Mouse (Mus musculus): Measurements from ENCODE around the gene Sptbn4. TPM values are rescaled to one million over a fixed set of nuclear protein-coding genes. Genes with fewer than 3 reads are reported as not detected.
A peak's percentile ranks its signal among the peaks of the same experiment; 100 is the strongest.

Gene Sptbn4
- polyA plus RNA-seq, 1 experiment from 2014 or later, result 0.27 TPM

GRCm38 (mm10) chr7:27486102-27486769, 38.8 kb upstream of the Sptbn4 start:
- peaks cover 5% of the 10 kb centered on the region; the same call in 1 of the 2 replicates for H3K36me3 ChIP-seq
- peaks cover 26% of the 10 kb centered on the region for H3K4me1 ChIP-seq
- no peaks in the 10 kb centered on the region for H3K27me3 ChIP-seq
- WGBS, result 4% methylated on average over 13 of the region's 13 CpGs
- H3K9me3 ChIP-seq, result no peaks in the 10 kb centered on the region
- peak overlapping the region; percentile 74 for H3K4me2 ChIP-seq (replicated peaks)
- peak overlapping the region; percentile 37; the same call in 1 of the 2 replicates for H3K27ac ChIP-seq
- peak overlapping the region; percentile 66 for H3K4me3 ChIP-seq
- ATAC-seq (ENCODE audit: insufficient number of reproducible peaks, insufficient read depth, low FRiP score, low TSS enrichment), result no peak
- no peak overlapping the region for H3K9ac ChIP-seq

DNA sequence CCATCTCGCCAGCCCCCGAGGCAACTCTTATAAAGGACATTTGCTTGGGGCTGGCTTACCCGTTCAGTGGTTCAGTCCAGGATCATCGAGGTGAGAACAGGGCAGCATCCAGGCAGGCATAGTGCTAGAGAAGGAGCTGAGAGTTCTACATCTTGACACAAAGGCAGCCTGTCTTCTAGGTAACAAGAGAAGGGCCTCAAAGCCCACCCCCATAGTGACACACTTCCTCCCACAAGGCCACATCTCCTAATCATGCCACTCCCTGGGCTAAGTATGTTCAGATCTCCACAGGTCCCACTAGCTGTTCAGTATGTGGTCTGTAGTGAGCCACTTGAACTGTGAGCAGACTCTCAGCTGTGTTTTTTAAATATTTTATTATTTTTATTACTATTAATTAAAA, 36.4 kb upstream of the Sptbn4 start:
- Histone ChIP-seq H3K4me3 (no peak overlapping the region), H3K4me1 (peaks cover 19% of the 10 kb centered on the region), H3K9ac (no peak overlapping the region), H3K27ac (no peak overlapping the region), H3K27me3 (no peaks in the 10 kb centered on the region), H3K4me2 (replicated peaks) (no peak overlapping the region), H3K9me3 (no peaks in the 10 kb centered on the region), H3K36me3 (no peaks in the 10 kb centered on the region)
- 78% methylated on average over 4 of the region's 4 CpGs for WGBS
- ATAC-seq (ENCODE audit: insufficient number of reproducible peaks, insufficient read depth, low FRiP score, low TSS enrichment), result no peak

DNA sequence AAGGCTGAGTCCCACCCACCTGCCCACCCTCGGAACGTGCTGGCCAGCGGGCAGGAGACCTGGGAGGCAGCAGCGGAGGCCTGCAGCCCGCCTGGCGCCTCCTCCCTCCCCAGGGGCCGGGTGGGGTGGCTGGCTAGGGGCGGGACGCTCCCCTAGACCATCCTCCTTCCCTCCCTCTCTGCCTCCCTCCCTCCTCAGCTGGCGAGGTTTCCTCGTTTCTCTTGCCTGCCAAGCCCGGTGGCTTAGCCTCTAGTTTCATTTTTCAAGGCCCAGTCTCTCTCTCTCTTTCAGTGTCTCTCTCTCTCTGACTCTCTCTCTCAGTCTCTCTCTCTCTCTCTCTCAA, 34.1 kb upstream of the Sptbn4 start:
- WGBS, result 0% methylated on average over 8 of the region's 12 CpGs
- peak overlapping the region; percentile 85 for H3K27ac ChIP-seq
- ATAC-seq (ENCODE audit: insufficient number of reproducible peaks, insufficient read depth, low FRiP score, low TSS enrichment), result peak; percentile 87
- H3K9me3 ChIP-seq, result no peaks in the 10 kb centered on the region
- peaks cover 14% of the 10 kb centered on the region for H3K36me3 ChIP-seq
- no peaks in the 10 kb centered on the region for H3K27me3 ChIP-seq
- H3K4me3 ChIP-seq, result peak overlapping the region; percentile 35
- H3K9ac ChIP-seq, result peak overlapping the region; percentile 40
- H3K4me1 ChIP-seq, result peaks cover 11% of the 10 kb centered on the region
- H3K4me2 ChIP-seq (replicated peaks), result peak overlapping the region; percentile 56

- H3K27ac ChIP-seq, result peak overlapping the region; percentile 85
- no peak for ATAC-seq (ENCODE audit: insufficient number of reproducible peaks, insufficient read depth, low FRiP score, low TSS enrichment)
- peak overlapping the region; percentile 56 for H3K4me2 ChIP-seq (replicated peaks)
- peak overlapping the region; percentile 40 for H3K9ac ChIP-seq
- no peaks in the 10 kb centered on the region for H3K27me3 ChIP-seq
- H3K36me3 ChIP-seq, result peaks cover 19% of the 10 kb centered on the region
- H3K4me1 ChIP-seq, result peaks cover 11% of the 10 kb centered on the region
- H3K4me3 ChIP-seq, result peak overlapping the region; percentile 35
- no peaks in the 10 kb centered on the region for H3K9me3 ChIP-seq
- 10% methylated on average over 11 of the region's 11 CpGs for WGBS
Measured at GRCm38 (mm10) chr7:27480927-27481626, 33.6 kb upstream of the Sptbn4 start.

GRCm38 (mm10) chr7:27480506-27480905, 33.0 kb upstream of the Sptbn4 start:
- Histone ChIP-seq H3K9ac (no peak overlapping the region), H3K27ac (peak overlapping the region; percentile 85), H3K4me2 (replicated peaks) (peak overlapping the region; percentile 56; the same call in 1 of the 2 replicates), H3K4me1 (peaks cover 15% of the 10 kb centered on the region), H3K4me3 (no peak overlapping the region), H3K27me3 (no peaks in the 10 kb centered on the region), H3K9me3 (no peaks in the 10 kb centered on the region), H3K36me3 (peaks cover 21% of the 10 kb centered on the region)
- WGBS, result 64% methylated on average over 3 of the region's 3 CpGs
- ATAC-seq (ENCODE audit: insufficient number of reproducible peaks, insufficient read depth, low FRiP score, low TSS enrichment), result no peak

GRCm38 (mm10) chr7:27479750-27480149, 32.3 kb upstream of the Sptbn4 start:
- Histone ChIP-seq H3K4me1 (peaks cover 17% of the 10 kb centered on the region), H3K4me3 (no peak overlapping the region), H3K9me3 (no peaks in the 10 kb centered on the region), H3K27ac (no peak overlapping the region), H3K9ac (no peak overlapping the region), H3K4me2 (replicated peaks) (no peak overlapping the region), H3K36me3 (peaks cover 21% of the 10 kb centered on the region), H3K27me3 (no peaks in the 10 kb centered on the region)
- 86% methylated on average over 1 of the region's 1 CpGs for WGBS
- ATAC-seq (ENCODE audit: insufficient number of reproducible peaks, insufficient read depth, low FRiP score, low TSS enrichment), result no peak

GRCm38 (mm10) chr7:27478561-27478960, 31.1 kb upstream of the Sptbn4 start:
- H3K27ac ChIP-seq, result no peak overlapping the region
- H3K9me3 ChIP-seq, result no peaks in the 10 kb centered on the region
- H3K4me1 ChIP-seq, result peaks cover 17% of the 10 kb centered on the region
- H3K36me3 ChIP-seq, result peaks cover 21% of the 10 kb centered on the region
- H3K4me3 ChIP-seq, result no peak overlapping the region
- no peak for ATAC-seq (ENCODE audit: insufficient number of reproducible peaks, insufficient read depth, low FRiP score, low TSS enrichment)
- 82% methylated on average over 7 of the region's 7 CpGs for WGBS
- H3K27me3 ChIP-seq, result no peaks in the 10 kb centered on the region
- no peak overlapping the region for H3K9ac ChIP-seq
- no peak overlapping the region for H3K4me2 ChIP-seq (replicated peaks)

- no peak for ATAC-seq (ENCODE audit: insufficient number of reproducible peaks, insufficient read depth, low FRiP score, low TSS enrichment)
- Histone ChIP-seq H3K9me3 (no peaks in the 10 kb centered on the region), H3K27ac (no peak overlapping the region), H3K4me2 (replicated peaks) (no peak overlapping the region), H3K4me3 (no peak overlapping the region), H3K36me3 (peaks cover 21% of the 10 kb centered on the region), H3K9ac (no peak overlapping the region), H3K4me1 (0 out of 2 replicates have a peak, but pooled peaks cover 10% of the 10 kb centered on the region), H3K27me3 (no peaks in the 10 kb centered on the region)
- 94% methylated on average over 14 of the region's 14 CpGs for WGBS
Measured at GRCm38 (mm10) chr7:27476098-27476635, 28.7 kb upstream of the Sptbn4 start.

DNA sequence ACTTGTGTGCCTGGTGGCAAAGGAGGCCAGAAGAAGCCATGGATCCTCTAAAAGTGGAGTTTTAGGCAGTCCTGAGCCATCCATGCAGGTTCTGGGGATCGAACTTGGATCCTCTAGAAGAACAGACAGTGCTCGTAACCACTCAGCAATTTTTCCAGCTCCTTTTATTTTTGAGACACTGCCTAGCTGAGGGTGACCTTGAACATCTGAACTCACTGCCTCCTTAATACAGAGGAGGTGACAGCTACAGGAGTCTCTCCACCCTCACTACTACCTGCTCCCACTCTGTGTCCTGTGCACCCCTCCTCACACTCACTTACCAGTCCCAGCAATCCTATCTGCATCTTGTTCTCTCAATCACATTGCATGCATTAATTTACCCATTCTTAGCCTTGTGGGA, 28.1 kb upstream of the Sptbn4 start:
- peaks cover 21% of the 10 kb centered on the region for H3K36me3 ChIP-seq
- 0 out of 2 replicates have a peak, but pooled peaks cover 9% of the 10 kb centered on the region for H3K4me1 ChIP-seq
- WGBS, result 96% methylated on average over 2 of the region's 2 CpGs
- no peak overlapping the region; the same call in 1 of the 2 replicates for H3K9ac ChIP-seq
- no peak overlapping the region for H3K4me3 ChIP-seq
- no peaks in the 10 kb centered on the region for H3K9me3 ChIP-seq
- ATAC-seq (ENCODE audit: insufficient number of reproducible peaks, insufficient read depth, low FRiP score, low TSS enrichment), result no peak
- no peak overlapping the region for H3K27ac ChIP-seq
- no peak overlapping the region for H3K4me2 ChIP-seq (replicated peaks)
- no peaks in the 10 kb centered on the region for H3K27me3 ChIP-seq

GRCm38 (mm10) chr7:27474490-27474954, 27.0 kb upstream of the Sptbn4 start:
- peak overlapping the region; percentile 57 for H3K4me2 ChIP-seq (replicated peaks)
- H3K9ac ChIP-seq, result peak overlapping the region; percentile 58
- WGBS, result 0% methylated on average over 23 of the region's 23 CpGs
- peak overlapping the region; percentile 93 for H3K27ac ChIP-seq
- peak overlapping the region; percentile 55 for H3K4me3 ChIP-seq
- peaks cover 21% of the 10 kb centered on the region for H3K36me3 ChIP-seq
- H3K27me3 ChIP-seq, result no peaks in the 10 kb centered on the region
- H3K9me3 ChIP-seq, result no peaks in the 10 kb centered on the region
- H3K4me1 ChIP-seq, result 0 out of 2 replicates have a peak, but pooled peaks cover 9% of the 10 kb centered on the region
- peak; percentile 92 for ATAC-seq (ENCODE audit: insufficient number of reproducible peaks, insufficient read depth, low FRiP score, low TSS enrichment)

DNA sequence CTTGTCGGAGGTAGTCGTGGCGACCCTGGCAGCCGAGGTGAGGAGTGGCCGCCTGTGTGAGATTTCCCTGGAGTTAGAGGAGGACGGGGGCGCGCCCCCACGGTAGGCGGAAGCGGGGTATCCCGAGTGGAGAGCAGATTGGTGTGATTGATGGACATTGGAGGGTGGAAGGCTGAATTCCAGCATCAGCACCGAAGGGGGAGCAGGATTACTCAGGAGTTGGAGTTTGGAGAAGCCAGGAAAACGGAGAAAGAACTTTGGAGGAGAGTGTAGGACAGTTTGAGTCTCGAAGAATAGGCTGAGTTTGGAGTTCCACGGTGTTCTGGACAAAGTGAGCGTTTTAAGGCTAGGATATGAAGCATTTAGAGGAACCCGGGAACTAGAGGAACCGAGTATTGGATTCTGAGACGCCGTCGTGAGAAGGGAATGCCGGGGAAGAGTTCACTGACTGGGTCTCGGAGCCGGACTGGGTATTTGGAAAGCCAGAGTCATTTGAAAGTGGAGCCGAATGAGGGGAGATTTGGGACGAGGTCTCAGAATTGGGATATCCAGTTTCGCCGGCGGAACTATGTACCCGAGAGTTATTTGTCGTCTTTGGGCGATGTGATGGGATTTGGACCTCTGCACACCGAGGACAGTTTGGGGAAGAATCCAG, 26.5 kb upstream of the Sptbn4 start:
- Histone ChIP-seq H3K27me3 (no peaks in the 10 kb centered on the region), H3K4me2 (replicated peaks) (peak overlapping the region; percentile 57), H3K27ac (peak overlapping the region; percentile 93), H3K9ac (peak overlapping the region; percentile 58), H3K9me3 (no peaks in the 10 kb centered on the region), H3K4me3 (peak overlapping the region; percentile 55), H3K36me3 (peaks cover 21% of the 10 kb centered on the region), H3K4me1 (0 out of 2 replicates have a peak, but pooled peaks cover 9% of the 10 kb centered on the region)
- under 1% methylated on average over 34 of the region's 34 CpGs for WGBS
- ATAC-seq (ENCODE audit: insufficient number of reproducible peaks, insufficient read depth, low FRiP score, low TSS enrichment), result no peak
